Mouse (Mus musculus) hindbrain, embryonic 10.5 days (tissue): Measurements from ENCODE around the gene Depdc5. TPM values are rescaled to one million over a fixed set of nuclear protein-coding genes. Genes with fewer than 3 reads are reported as not detected.
A peak's percentile ranks its signal among the peaks of the same experiment; 100 is the strongest.

Experiments
- DNase-seq: peaks from one replicate; pipeline ENCODE4 v3.0.0-alpha.2; 2017; ENCODE audit warnings: low spot score
- H3K27ac ChIP-seq: fragments of 300-500 bp; sonication (generic); 2 replicates; pipeline ENCODE4 v1.5.1; 2016; ENCODE audit warnings: mild to moderate bottlenecking, moderate library complexity
- H3K27me3 ChIP-seq: fragments of 300-500 bp; sonication (generic); 2 replicates; pipeline ENCODE4 v1.6.1; 2016; ENCODE audit warnings: mild to moderate bottlenecking; ENCODE audit not compliant: poor library complexity, insufficient read depth, severe bottlenecking
- H3K36me3 ChIP-seq: fragments of 300-500 bp; sonication (generic); 2 replicates; pipeline ENCODE4 v1.6.1; 2016; ENCODE audit warnings: mild to moderate bottlenecking, moderate library complexity
- H3K4me1 ChIP-seq: fragments of 300-500 bp; sonication (generic); replicated peaks from 2 replicates; pipeline ENCODE4 v1.6.1; 2016; ENCODE audit warnings: mild to moderate bottlenecking
- H3K4me3 ChIP-seq: fragments of 300-500 bp; sonication (generic); 2 replicates; pipeline ENCODE4 v1.5.1; 2016; ENCODE audit warnings: mild to moderate bottlenecking, moderate library complexity
- H3K9me3 ChIP-seq: fragments of 300-500 bp; sonication (generic); 2 replicates; pipeline ENCODE4 v1.6.1; 2016; ENCODE audit warnings: mild to moderate bottlenecking, moderate library complexity
- WGBS: fragments of 180-500 bp; shearing (Covaris S2); methylation state at CpG from one replicate; pipeline ENCODE4 v1.1.7; 2016; 5-methylcytosine and 5-hydroxymethylcytosine counted together
- polyA plus RNA-seq: library from polyadenylated mRNA; unstranded; fragments of >200 nt; fragmentation: Nextera tagmentation; extraction: Ambion mirVana; gene quantifications from 2 replicates; pipeline ENCODE4 v1.2.1, GENCODE M21; 2016

Gene Depdc5
- polyA plus RNA-seq, 1 experiment from 2014 or later: 35.8 TPM

DNA sequence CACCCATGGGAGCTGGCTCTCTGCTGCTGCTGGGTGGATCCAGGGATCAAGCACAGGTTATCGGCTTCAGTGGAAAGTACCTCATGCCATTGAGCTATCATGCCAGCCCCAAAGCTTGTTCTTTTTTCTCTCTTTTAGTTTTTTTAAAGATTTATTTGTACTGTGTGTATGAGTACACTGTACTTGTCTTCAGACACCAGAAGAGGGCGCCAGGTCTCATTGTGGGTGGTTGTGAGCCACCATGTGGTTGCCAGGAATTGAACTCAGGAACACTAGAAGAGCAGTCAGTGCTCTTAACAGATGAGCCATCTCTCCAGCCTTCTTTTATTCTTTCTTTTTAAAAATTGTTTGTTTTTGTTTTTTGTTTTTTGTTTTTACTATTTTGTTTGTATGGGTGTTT, 71.2 kb downstream of the Depdc5 start:
- no peak overlapping the region for H3K4me3 ChIP-seq
- peaks cover 89% of the 10 kb centered on the region for H3K36me3 ChIP-seq
- WGBS: 57% methylated on average over 2 of the region's 2 CpGs
- H3K4me1 ChIP-seq: no peaks in the 10 kb centered on the region
- peak; percentile 6 for DNase-seq
- no peaks in the 10 kb centered on the region for H3K9me3 ChIP-seq
- no peak overlapping the region for H3K27ac ChIP-seq
- no peaks in the 10 kb centered on the region for H3K27me3 ChIP-seq

DNA sequence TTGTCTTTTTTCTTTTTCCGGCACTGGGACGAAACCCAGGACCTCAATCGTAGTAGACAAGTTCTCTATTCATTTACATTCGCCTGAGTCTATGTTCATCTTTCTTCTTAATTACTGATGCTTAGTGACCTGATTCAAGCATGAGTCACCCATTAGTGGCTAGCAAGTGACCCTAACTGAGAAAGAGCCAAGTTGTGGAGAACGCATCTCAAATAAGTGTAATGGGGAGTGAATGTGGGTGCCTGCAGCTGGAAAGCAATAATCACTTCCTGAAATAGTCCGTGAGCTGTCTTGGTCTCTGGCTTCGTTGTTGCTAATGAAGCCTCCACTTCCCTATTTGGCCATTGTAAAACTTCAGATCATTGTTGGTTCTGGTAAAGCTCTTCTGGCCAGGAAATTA, 77.1 kb downstream of the Depdc5 start:
- H3K27me3 ChIP-seq: no peaks in the 10 kb centered on the region

DNA sequence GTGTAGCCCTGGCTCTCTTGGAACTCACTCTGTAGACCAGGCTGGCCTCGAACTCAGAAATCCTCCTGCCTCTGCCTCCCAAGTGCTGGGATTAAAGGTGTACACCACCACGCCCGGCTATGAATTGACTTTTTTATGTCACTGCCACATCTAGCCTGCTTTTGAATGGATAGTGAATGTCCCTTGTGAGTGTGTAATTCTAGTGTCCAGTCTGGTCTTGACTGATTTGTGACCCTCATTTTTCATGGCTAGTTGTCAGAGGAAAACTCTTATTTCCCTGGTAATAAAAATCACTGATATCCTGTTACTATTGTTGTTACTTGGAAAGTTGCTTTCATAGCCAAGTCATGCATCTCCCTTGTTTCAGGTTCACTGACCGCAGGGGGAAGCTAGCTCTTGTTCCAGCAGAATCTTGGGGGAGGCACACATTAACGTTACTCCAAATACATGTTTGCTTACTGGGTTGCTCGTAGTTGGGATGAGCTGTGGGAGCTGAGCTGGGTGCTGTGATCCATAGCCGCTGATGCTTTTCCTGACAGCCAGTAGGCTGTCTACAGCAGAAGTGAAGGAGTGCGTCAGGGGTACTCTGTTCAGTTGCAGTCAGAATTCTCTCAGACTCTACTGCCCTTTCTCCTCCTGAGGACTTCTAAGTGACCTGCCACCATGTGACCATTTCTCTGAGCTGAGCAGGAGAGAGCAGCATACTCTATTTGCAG, 77.9 kb downstream of the Depdc5 start:
- Histone ChIP-seq H3K27ac (no peak overlapping the region), H3K27me3 (no peaks in the 10 kb centered on the region), H3K4me3 (no peak overlapping the region), H3K36me3 (peaks cover 98% of the 10 kb centered on the region), H3K4me1 (peaks cover 5% of the 10 kb centered on the region; the same call in 1 of the 2 replicates), H3K9me3 (no peaks in the 10 kb centered on the region)
- no peak for DNase-seq
- WGBS: 96% methylated on average over 8 of the region's 8 CpGs

More for the DNA sequence above, 77.1 kb downstream of the Depdc5 start:
- Histone ChIP-seq H3K36me3 (peaks cover 98% of the 10 kb centered on the region), H3K27ac (no peak overlapping the region), H3K4me3 (no peak overlapping the region), H3K9me3 (no peaks in the 10 kb centered on the region), H3K4me1 (peaks cover 5% of the 10 kb centered on the region; the same call in 1 of the 2 replicates)
- no peak for DNase-seq
- whole genome bisulfite sequencing: 93% methylated on average over 7 of the region's 7 CpGs

DNA sequence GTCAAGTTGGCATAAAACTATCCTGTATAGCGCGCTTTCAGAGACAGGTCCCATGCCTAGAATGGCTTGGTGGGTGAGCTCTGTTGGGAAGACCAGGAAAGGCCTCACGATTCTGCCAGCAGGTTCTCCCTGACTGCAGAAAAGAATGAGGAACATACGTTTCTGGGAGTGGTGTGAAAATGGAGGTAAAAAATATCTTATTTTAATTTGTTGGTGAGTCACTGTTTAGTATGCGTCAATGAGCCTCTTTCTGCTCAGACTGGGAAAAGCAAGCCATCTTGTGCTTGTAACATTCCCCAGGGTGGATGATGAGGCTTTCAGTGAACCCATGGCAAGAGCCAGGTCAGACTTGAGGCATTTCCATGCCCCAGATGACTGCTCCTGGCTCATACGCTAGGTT, 86.6 kb downstream of the Depdc5 start:
- Histone ChIP-seq H3K4me1 (peaks cover 3% of the 10 kb centered on the region; the same call in 1 of the 2 replicates), H3K27ac (no peak overlapping the region), H3K4me3 (no peak overlapping the region), H3K36me3 (peaks cover 88% of the 10 kb centered on the region), H3K27me3 (no peaks in the 10 kb centered on the region), H3K9me3 (no peaks in the 10 kb centered on the region)
- no peak for DNase-seq
- WGBS: 97% methylated on average over 6 of the region's 6 CpGs

DNA sequence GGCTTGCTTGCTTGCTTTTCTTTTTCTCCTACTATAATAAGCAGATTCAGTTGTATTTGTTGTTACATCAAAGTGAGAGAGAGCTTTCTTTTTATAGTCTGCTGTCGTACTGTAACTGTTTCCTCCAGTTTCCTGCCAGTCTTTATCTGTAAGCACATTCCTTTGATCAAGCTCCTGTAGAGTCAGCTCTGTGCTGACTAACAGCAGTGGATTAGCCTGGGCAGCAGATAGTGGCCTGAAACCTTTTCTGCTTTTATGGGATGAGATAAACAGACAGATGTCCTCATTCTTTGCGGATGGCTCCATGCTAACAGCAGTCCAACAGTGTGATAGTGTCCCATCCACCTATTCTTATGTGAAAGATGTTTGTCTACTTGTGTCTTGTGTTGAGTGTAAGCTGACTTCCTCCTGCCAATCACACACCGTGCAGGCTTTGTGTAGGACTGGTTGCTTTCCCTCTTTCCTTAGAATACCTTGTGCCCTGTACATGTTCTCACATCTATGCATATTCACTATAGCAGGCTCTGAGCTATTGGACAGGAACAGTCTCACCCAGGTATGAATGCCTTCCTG, 87.3 kb downstream of the Depdc5 start:
- 86% methylated on average over 3 of the region's 3 CpGs for WGBS
- no peak overlapping the region for H3K4me3 ChIP-seq
- peaks cover 86% of the 10 kb centered on the region for H3K36me3 ChIP-seq
- H3K4me1 ChIP-seq: no peaks in the 10 kb centered on the region
- H3K9me3 ChIP-seq: no peaks in the 10 kb centered on the region
- no peaks in the 10 kb centered on the region for H3K27me3 ChIP-seq
- no peak overlapping the region for H3K27ac ChIP-seq
- no peak for DNase-seq

DNA sequence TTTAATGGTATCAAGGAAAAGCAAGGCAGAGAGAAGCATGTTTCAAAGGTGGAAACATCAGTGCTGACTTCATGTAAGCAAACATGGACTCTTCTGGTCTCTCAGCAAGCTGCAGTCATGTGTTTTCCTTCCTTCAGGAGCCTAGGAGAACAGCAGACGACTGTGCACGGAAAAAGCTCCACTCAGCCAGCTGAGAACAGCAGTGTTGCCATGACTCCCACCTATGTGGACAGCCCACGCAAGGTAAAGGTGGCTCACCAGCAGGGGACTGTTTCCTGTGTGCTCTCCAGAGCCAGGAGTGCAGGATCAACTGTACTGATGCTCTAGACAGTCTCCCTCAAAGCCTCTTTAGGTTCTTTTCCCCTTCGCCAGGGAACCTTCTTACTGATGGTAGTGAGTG, 92.2 kb downstream of the Depdc5 start:
- Histone ChIP-seq H3K4me1 (no peaks in the 10 kb centered on the region), H3K4me3 (no peak overlapping the region), H3K27ac (no peak overlapping the region), H3K27me3 (no peaks in the 10 kb centered on the region), H3K9me3 (no peaks in the 10 kb centered on the region), H3K36me3 (peaks cover 76% of the 10 kb centered on the region)
- 88% methylated on average over 4 of the region's 4 CpGs for WGBS
- no peak for DNase-seq

DNA sequence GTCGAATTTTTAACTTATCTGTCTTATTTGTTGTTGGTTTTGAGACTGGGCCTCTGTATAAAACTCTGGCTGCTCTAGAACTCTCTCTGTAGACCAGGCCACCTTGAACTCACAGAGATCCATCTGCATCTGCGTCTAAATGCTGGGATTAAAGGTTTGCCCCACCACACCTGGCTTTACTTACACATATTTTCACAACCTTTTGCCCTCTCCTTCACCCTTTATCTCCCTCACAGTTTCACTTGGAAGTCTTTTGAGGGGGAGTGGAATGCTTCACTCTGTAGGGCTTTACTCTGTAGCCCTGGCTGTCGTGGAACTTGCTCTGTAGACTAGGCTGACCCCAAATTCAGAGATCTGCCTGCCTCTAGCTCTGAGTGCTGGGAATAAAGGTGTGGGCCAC, 98.1 kb downstream of the Depdc5 start:
- Histone ChIP-seq H3K36me3 (peaks cover 75% of the 10 kb centered on the region), H3K4me3 (no peak overlapping the region), H3K27me3 (no peaks in the 10 kb centered on the region), H3K4me1 (no peaks in the 10 kb centered on the region), H3K27ac (no peak overlapping the region), H3K9me3 (no peaks in the 10 kb centered on the region)
- no peak for DNase-seq
- WGBS: 78% methylated on average over 3 of the region's 3 CpGs

DNA sequence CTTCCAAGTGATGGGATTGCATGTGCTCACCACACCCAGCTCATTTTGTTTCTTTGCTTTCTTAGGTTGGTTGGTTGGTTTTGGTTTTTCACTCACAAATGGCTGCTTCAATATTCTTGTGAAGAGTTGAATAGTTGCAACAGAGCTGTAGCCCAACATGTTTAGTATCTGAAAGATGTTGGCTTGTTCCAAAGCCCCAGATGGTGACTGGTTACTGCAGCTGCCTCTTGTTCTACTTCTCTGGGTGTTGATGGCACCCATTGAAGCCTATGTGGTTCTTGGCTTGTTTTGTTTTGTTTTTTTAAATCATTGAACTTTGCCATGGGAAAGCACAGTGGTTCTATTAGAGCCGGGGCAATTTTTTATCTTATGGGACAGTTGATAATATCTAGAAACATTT, 99.1 kb downstream of the Depdc5 start:
- no peaks in the 10 kb centered on the region for H3K4me1 ChIP-seq
- H3K27ac ChIP-seq: no peak overlapping the region
- DNase-seq: no peak
- no peak overlapping the region for H3K4me3 ChIP-seq
- WGBS: 97% methylated on average over 1 of the region's 1 CpGs
- H3K9me3 ChIP-seq: no peaks in the 10 kb centered on the region
- peaks cover 74% of the 10 kb centered on the region for H3K36me3 ChIP-seq
- no peaks in the 10 kb centered on the region for H3K27me3 ChIP-seq

DNA sequence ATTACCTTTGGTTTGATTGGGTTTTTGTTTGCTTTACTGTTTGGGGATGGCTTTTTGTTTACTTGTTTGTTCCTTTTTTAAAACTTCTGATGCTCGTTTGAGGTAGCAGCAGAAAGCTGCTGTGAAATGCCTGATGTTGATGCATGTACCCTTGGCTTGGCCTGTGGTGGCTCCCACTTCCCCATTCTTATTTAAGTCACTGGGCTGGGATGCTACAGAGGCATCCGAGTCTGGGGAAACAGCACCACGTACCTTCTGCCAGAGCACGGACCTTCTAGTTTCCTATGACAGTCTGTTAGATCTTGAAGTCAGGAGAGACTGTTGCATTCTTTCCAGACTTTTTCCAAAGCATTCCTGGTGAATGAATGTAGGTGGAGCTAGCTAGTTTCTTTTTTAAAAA, 113.0 kb downstream of the Depdc5 start:
- WGBS: 84% methylated on average over 4 of the region's 4 CpGs
- H3K27me3 ChIP-seq: no peaks in the 10 kb centered on the region
- H3K36me3 ChIP-seq: peaks cover 65% of the 10 kb centered on the region
- no peak overlapping the region for H3K4me3 ChIP-seq
- no peak overlapping the region for H3K27ac ChIP-seq
- DNase-seq: no peak
- H3K9me3 ChIP-seq: no peaks in the 10 kb centered on the region
- no peaks in the 10 kb centered on the region for H3K4me1 ChIP-seq

DNA sequence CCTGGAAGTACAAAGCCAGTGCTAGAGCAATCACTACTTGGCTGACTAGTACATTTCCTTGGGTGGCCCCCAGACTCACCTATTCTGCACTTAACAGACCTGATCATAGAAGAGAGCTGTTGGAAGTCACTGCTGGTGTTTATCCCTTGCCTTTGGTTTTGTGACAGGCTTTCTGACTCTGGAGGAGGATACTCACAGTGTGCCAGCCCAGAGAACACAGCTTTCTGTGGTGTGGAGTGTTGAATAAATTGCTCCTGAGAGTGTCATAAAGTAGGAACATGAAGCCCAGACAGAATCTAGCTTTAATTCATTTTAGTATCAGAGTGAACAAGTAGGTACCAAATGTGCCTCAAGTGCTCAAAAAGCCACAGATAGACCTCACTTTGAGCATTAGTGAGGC, 113.7 kb downstream of the Depdc5 start:
- Histone ChIP-seq H3K4me1 (no peaks in the 10 kb centered on the region), H3K27me3 (no peaks in the 10 kb centered on the region), H3K9me3 (no peaks in the 10 kb centered on the region), H3K27ac (no peak overlapping the region), H3K36me3 (peaks cover 71% of the 10 kb centered on the region), H3K4me3 (no peak overlapping the region)
- DNase-seq: no peak

DNA sequence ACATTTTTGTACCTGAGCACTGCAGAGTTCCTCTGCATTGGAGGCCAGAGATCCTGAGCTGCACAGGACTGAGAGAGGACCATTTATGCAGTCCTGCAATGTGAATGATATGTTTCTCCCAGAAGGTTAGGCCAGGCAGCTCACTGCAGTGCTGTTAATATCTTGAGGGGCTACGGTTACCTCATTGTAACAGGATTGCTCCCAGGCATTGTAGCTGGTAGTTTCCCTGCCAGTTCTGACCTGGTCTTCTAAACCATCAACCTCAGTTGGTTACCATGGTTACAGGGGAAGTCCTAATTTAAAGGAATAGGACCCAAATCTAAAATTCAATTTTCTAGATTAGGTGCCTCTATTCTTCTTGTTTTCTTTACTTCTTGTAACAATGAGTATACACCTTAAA, 121.9 kb downstream of the Depdc5 start:
- Histone ChIP-seq H3K4me1 (no peaks in the 10 kb centered on the region), H3K27ac (no peak overlapping the region), H3K36me3 (peaks cover 87% of the 10 kb centered on the region), H3K9me3 (no peaks in the 10 kb centered on the region), H3K4me3 (no peak overlapping the region), H3K27me3 (no peaks in the 10 kb centered on the region)
- 87% methylated on average over 1 of the region's 1 CpGs for WGBS
- DNase-seq: no peak

DNA sequence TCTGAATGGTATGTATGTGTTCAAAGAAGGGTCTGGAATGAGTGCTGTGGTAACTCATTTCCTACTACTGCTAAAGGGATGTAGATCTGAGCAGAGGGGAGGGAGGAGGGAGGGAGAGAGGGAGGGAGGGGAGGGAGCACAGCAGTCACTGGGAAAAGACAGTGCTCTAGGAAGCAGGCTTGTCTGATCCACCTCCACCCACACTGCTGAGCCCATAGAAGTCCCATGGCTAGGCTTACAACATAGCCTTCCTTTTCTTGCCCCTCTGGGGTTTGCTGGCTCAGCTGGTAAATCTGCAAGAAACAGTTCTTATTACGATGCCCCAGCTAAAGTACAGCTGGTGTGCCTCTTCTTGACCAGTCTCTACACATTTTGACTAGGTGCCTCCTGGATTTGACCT, 124.4 kb downstream of the Depdc5 start:
- H3K27me3 ChIP-seq: no peaks in the 10 kb centered on the region
- H3K9me3 ChIP-seq: no peaks in the 10 kb centered on the region
- no peak overlapping the region for H3K27ac ChIP-seq
- DNase-seq: no peak
- no peaks in the 10 kb centered on the region for H3K4me1 ChIP-seq
- 79% methylated on average over 1 of the region's 1 CpGs for WGBS
- H3K36me3 ChIP-seq: peaks cover 73% of the 10 kb centered on the region
- H3K4me3 ChIP-seq: no peak overlapping the region

DNA sequence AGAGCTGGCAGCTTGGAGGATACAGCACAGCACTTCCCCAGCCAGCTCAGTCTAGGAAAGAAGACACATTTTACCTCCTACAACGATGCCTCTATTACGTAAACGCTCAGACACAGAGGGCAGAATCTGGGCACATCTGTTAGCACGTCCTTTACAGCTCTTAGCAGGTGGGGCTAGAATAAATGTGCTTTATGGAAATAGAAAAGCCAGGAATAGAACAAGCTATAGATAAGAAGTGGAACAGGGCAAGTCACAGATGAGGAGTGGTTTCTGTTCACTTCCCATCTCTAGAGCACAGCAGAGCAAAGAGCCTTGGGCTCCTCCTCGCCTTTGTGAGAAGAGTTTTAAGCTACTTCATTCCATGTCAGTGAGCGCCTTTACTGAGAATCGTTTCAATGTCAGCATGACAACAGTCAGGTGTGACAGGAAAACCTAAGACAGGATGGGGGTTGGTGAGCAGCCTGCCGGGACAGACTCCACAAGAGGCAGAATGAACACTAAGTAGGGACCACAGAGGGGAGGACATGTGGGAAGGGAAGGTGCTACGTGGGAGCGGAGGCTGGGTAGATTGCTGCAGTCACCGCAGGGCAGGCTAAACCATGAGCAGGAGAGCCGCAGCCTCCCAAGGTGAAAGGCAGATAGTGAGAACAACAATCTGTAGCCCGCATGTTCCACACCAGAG, 126.6 kb downstream of the Depdc5 start:
- WGBS: 90% methylated on average over 13 of the region's 13 CpGs
- H3K4me3 ChIP-seq: no peak overlapping the region

More for the DNA sequence above, 126.6 kb downstream of the Depdc5 start:
- Histone ChIP-seq H3K4me1 (no peaks in the 10 kb centered on the region), H3K27ac (no peak overlapping the region), H3K9me3 (no peaks in the 10 kb centered on the region), H3K27me3 (no peaks in the 10 kb centered on the region), H3K36me3 (peaks cover 51% of the 10 kb centered on the region)
- no peak for DNase-seq
